Mouse (Mus musculus) frontal cortex, postnatal 36 days (tissue): ENCODE results near the gene Rgs2.
A peak's percentile ranks its signal among the peaks of the same experiment; 100 is the strongest.

ENCODE experiments used
- DNase-seq, 2 experiments: peaks; one replicate each; pipeline ENCODE4 v3.0.0; 2022; ENCODE audit warnings: low spot score in 2 of 2

The Rgs2 gene

GRCm38 (mm10) chr1:144003904-144004740 is at the start of gene Rgs2:
Gene Rgs2, minus strand, starts transcription at chr1:144004161.
- DNase-seq = peak; percentile 96

DNA sequence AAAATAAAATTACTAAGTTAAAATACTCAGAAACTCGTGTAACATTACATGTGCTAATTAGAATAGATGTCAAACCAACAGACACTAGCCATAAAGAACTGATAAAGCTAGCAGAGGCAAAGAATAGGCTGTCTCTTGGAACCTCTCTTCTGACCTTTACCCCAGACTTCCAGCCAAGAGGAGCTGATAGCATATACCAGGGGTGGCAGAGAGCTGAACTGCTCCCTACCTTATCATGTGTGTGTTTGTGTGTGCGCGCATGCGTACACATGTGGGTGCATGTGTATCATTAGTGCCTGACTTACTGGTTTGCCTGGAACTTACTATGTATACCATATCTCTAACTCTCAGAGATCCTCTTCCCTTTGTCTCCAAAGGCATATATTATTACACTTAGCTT is 49.4 kb upstream of the Rgs2 start:
- DNase-seq = no peak

GRCm38 (mm10) chr1:144041826-144042225 is 37.9 kb upstream of the Rgs2 start:
- no peak for DNase-seq

DNA sequence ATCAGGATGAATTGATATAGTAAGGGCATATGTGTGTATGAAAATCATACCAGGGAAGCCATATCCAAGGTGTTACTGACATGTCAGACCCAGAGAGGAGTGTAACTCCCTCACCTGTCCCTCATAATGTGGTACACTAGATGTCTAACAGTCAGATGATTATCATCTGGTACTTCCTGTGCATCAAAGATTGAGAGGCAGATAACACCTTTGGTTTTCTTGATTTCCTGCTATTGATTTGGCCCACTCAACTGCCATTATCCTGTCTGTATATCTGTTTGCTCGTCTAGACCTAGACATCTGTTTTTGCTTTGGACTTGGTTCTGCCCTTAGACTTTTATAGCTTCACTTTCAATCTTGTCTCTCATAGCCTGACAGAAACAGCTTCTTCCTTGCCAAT is 29.5 kb upstream of the Rgs2 start:
- DNase-seq = no peak

GRCm38 (mm10) chr1:144030499-144030898 is 26.5 kb upstream of the Rgs2 start:
- no peak for DNase-seq

GRCm38 (mm10) chr1:144029679-144030078 is 25.7 kb upstream of the Rgs2 start:
- peak in 1 of 2 experiments; percentile 31 for DNase-seq

DNA sequence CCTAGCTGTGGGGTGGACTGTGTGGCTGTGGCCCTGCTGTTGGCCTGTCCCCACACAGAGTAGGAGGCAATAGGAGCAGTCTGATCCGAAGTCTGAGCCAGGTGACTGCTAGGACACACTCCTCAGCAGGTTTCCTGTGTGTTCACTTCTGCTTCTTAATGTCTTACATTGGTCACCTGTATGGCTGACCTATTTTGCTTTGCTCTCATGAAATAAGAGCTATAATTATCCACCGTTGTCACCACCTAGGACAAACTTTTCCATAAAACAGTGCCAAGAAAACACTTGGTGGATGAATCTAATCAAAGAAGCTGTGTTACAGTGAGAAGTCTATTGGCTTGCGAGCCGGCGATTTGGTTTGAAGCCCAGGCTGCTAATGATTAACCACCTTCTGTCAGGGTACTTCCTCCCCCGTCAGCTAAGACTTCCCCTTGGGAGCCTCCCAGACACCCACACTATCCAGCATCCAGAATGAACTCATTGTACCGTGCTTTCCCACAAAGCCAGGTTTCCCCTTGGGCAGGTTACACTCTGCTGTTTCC is 14.5 kb upstream of the Rgs2 start:
- DNase-seq = no peak

DNA sequence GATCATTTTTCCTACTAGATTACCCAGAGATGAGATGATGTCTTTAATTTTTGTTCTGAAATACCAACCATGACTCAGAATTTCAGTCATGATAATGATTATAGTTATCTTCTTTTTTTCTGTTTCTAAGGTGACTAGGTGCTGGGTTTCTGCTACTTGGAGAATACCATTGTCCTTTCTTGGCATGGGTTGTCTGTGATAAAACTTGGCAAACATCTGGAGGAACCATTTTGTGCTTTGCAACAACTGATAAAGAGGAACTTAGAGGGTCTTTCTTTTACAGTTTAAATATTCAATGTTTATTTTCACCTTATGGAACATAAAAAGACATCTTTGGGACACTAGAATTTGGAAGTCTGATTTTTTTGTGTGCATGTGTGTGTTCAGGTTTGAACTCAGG is 10.0 kb upstream of the Rgs2 start:
- DNase-seq = no peak

GRCm38 (mm10) chr1:144007341-144007740 is 3.4 kb upstream of the Rgs2 start:
- no peak for DNase-seq

DNA sequence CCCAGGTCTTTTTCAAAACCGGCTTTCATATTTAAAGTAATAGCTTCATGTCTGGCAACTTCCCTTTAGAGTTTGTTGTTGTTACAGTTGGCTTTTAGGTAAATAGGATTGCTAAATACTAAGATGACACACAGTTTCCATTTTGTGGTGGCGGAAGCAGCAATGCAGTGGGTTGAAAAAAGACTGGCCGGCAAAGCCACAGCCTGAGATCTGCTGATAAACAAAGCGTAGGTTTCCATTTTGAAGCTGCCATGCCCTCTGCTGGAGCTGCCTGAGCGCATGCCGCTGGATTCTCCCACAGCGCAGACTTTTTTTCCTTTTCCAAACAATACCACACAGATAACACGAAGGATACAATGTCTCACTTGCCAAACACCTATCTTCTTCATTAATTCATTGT is 2.6 kb upstream of the Rgs2 start:
- peak; percentile 52 to 74 for DNase-seq

GRCm38 (mm10) chr1:144005648-144006047 is 1.7 kb upstream of the Rgs2 start:
- no peak for DNase-seq

DNA sequence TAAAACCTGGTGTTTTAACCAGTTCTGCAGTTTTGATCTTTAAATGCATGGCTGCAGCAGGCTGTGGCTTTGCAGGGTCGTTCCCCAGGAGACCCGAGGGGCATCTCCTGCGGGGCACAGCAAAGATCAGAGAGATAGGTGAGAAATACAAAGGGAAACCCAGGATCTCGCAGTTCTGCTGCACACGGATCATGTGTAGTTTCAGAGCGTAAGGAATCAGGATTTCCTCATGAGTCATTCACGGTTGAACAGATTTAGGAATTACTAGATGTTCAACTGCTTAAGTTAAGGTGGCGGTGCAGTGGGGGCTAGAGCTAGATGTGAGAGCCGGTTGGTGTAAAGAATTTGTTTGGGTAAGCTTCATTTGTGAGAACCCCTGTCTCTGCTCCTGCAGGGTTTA is 780 bp upstream of the Rgs2 start:
- peak; percentile 39 to 42 for DNase-seq

DNA sequence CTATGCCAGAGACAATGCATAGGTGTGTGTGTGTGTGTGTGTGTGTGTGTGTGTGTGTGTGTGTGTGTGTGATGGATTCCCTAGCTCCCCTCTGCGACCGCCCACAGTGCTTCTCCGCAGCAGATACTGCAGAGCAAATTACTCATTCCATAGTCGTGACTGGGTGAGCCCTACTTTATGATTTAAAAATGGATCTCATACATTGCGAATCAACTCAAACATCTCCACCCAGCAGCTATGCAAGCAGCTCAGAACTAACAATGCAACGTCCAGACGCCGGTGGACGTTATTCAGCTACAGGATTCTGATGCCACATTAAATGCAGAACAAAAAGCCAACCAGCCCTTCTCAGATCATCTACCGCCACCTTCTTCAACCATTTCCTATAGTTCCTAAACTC is 545 bp downstream of the Rgs2 start:
- DNase-seq = peak; percentile 62 to 73

DNA sequence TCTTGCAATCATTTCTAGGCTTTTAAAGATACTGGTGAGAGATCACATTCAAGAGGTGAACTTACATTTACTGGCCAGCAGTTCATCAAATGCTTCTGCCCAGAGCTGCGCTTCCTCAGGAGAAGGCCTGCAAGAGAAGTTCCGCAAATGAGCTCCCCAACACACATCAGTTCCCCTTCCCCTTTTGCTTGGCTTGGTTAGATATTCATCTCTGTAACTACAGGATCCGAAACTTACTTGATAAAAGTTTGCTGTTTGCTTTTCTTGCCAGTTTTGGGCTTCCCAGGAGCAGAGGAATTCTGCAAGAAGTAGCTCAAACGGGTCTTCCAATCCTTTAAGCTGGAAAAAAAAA is 1.3 kb downstream of the Rgs2 start:
- DNase-seq = no peak

- DNase-seq = no peak
Measured at GRCm38 (mm10) chr1:144002036-144002714, 1.8 kb downstream of the Rgs2 start.

GRCm38 (mm10) chr1:144000246-144000645 is 3.7 kb downstream of the Rgs2 start:
- no peak for DNase-seq

DNA sequence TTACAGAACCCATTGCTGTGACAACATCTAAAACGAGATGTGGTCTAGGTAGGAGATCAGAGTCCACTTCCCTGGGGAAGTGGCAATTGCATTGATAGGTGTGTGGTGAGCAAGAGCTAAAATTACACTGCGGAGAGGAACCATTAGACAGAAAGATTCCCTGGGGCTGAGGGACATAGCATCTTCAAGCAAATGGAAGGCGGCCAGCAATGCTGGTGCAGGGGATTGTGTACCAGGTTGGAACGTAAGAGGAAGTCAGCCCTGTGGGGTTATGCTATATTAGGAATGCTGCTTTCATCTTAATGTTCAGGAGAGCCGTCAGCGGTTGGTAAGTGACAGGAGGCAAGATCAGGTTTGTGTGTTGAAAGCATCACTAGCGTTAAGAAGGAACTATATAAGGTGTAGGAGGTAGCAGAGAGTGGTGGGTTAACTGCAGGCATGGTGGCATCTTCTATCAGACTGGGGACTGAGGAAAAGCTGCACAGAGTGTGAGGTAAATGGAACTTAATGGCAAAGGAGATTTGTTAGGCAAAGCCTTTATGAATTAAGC is 4.5 kb downstream of the Rgs2 start:
- DNase-seq = peak in 1 of 2 experiments; percentile 14

DNA sequence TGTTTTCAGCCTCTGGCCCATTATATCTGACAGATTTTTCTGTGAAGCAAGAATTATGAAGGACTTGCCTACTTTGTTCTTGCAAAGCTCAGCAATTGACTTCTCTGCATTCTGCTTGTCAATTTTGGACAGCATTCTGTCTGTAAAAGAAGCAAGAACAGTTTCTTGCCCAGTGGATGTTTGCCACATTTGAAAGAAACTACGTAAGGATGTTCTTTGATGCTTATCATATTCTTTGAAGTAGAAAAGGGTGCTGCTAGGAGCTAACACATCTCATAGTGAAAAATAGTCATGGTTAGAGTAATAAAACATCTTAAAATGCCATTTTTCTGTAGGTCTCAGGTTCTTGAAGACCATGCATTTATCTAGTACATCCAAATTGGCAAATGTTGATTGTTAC is 10.9 kb downstream of the Rgs2 start:
- DNase-seq = no peak

GRCm38 (mm10) chr1:143992528-143992927 is 11.4 kb downstream of the Rgs2 start:
- no peak for DNase-seq

DNA sequence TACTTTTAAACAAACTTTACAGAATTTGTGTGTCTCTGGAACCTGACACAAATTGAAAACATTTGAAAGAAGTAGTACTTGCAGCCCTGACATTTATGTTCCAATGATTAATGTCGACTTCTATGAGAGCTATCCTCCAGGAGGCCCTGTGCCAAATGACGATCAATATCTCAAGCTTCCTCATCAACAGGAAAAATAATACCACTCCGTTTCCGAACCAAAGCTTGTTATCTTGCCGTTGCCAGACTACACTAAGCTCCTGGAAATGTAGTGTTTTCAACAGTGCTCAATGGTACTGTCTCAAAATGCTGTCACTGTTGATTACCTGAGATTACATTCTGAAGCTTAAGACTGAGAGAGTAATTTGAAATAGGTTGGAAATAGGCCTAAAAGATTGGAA is 13.7 kb downstream of the Rgs2 start:
- DNase-seq = no peak

DNA sequence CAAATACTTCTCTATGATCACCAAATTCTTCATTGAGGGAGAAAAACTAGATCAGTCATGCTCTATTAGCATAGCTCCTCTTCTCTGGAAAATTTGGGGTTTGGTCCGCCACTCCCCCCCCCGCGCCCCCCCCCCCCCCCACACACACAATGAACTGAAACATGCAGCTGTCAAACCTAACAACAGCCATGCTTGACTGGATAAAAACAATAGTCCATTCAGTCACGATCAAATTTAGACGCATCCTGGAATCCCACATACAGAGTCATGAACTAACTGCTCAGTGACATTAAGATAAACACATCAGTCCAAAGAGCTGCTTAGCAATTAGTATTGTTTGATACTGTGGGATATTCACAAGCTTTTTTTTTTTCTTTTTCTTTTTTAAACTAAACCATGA is 14.2 kb downstream of the Rgs2 start:
- DNase-seq = no peak

DNA sequence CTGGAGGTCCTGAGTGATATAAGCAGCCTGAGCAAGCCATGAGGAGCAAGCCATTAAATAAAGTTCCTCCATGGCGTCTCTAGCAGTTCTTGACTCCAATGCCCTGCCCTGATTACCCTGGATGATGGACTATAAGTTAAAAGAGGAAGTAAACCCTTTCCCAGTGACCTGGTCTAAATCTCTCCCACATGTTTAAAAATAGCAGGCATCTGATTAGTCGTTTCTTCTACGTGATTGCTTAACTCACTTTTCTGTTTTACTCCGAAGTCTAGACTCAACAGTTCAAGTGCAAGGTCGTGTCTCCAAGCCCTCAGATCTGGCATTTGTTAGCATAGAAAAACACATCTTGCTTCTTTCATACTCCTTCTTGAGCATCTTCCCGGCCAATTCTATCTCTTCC is 15.2 kb downstream of the Rgs2 start:
- DNase-seq = no peak
